19 mouse cellular contexts compared by ENCODE assay signal in the genomic region with DNA sequence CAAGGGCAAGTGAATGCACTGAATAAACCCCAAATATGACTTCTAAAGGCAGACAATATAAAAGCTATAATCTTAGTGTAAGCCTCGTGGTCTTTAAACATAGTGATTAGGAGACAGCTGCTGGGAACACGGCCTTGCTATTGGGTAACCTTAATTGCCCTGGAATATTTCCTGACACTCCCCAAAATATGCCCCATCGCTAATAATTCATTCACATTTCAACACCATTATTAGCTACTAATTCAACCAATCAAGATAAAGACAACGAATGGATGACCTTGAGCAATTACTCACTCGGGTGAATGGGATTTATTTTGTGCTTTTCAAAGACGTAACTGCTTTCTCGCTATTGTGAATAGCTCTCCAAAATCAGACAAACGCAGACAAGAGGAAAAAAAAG.
DNase-seq lines count a peak whose midpoint lies in the region; ATAC-seq and TF ChIP-seq lines count a peak whose summit lies in the region.
"Had no signal": no experiment of that assay in that cellular context is flagged by ENCODE, and none has a peak within 500 bp of the region (broad histone marks: within the 10 kb centered on the region; RNA-seq: fewer than 3 reads in every experiment).

No protein-coding gene starts in this region.

- 38% methylated on average over 8 of the region's 8 CpGs for WGBS in lung, embryonic 14.5 days
- 10% methylated on average over 8 of the region's 8 CpGs for WGBS in forebrain, postnatal 0 days

- peak; percentile 38 for DNase-seq in adrenal gland, adult 2 months
- DNase-seq in adrenal gland, postnatal 25 days = no peak
- peak; percentile 3 for DNase-seq in lung, embryonic 14.5 days
- no peak for DNase-seq in lung, postnatal 10 days
- DNase-seq in brain, embryonic 14.5 days (ENCODE audit: low read depth) = peak; percentile 79
- peak; percentile 39 for DNase-seq in forebrain, postnatal 0 days
- DNase-seq in urinary bladder, adult 18-20 months (ENCODE audit: low spot score in 2 of 2) = no peak
- no peak for DNase-seq in ovary, postnatal 14 days (ENCODE audit: low spot score)
- DNase-seq: adrenal gland, postnatal 14 days; cerebellum, adult 11 months; cerebellum, adult 9-11 months; kidney, adult 11 months; kidney, postnatal 25 days; liver, embryonic 13.5 days; lung, adult 2 months; lung, postnatal 36 days had no signal

- TF ChIP-seq CTCF in lung, embryonic 14.5 days (IDR thresholded peaks at IDR 0.05; ENCODE audit: low read depth) = no peak
- TF ChIP-seq CTCF in brain, embryonic 14.5 days (IDR thresholded peaks at IDR 0.05; ENCODE audit: borderline replicate concordance, extremely low read depth, insufficient read depth, insufficient read length) = no peak
- TF ChIP-seq CTCF in forebrain, postnatal 0 days (IDR thresholded peaks at IDR 0.05; ENCODE audit: low read depth) = no peak

- H3K4me2 ChIP-seq in lung, embryonic 14.5 days = no peak overlapping the region
- H3K4me2 ChIP-seq in forebrain, postnatal 0 days (ENCODE audit: low read depth) = no peak overlapping the region
- H3K4me2 ChIP-seq: hindbrain, embryonic 12.5 days; liver, embryonic 13.5 days had no signal

- peaks cover 4% of the 10 kb centered on the region; the same call in 1 of the 2 replicates for H3K4me1 ChIP-seq in lung, embryonic 14.5 days (ENCODE audit: insufficient read depth)
- 0 out of 2 replicates have a peak, but pooled peaks cover 8% of the 10 kb centered on the region for H3K4me1 ChIP-seq in forebrain, postnatal 0 days (ENCODE audit: insufficient read depth)
- H3K4me1 ChIP-seq: liver, embryonic 13.5 days; megakaryocyte, embryonic 14.5 days had no signal

- H3K27me3 ChIP-seq in lung, embryonic 14.5 days (ENCODE audit: insufficient read depth, low read length) = no peaks in the 10 kb centered on the region
- no peaks in the 10 kb centered on the region for H3K27me3 ChIP-seq in forebrain, postnatal 0 days (ENCODE audit: insufficient read depth, low read length)
- H3K27me3 ChIP-seq: hindbrain, embryonic 12.5 days; liver, embryonic 13.5 days; megakaryocyte, embryonic 14.5 days had no signal

- H3K9me3 ChIP-seq in lung, embryonic 14.5 days (ENCODE audit: low read depth, low read length) = no peaks in the 10 kb centered on the region
- no peaks in the 10 kb centered on the region for H3K9me3 ChIP-seq in forebrain, postnatal 0 days (ENCODE audit: low read length)
- H3K9me3 ChIP-seq: hindbrain, embryonic 12.5 days; liver, embryonic 13.5 days; megakaryocyte, embryonic 14.5 days had no signal

- no peak overlapping the region for H3K27ac ChIP-seq in lung, embryonic 14.5 days (ENCODE audit: low read depth)
- no peak overlapping the region for H3K27ac ChIP-seq in forebrain, postnatal 0 days (ENCODE audit: low read depth, low read length)
- H3K27ac ChIP-seq: hindbrain, embryonic 12.5 days; liver, embryonic 13.5 days had no signal

- no peak overlapping the region for H3K4me3 ChIP-seq in lung, embryonic 14.5 days (ENCODE audit: low read depth, low read length)
- H3K4me3 ChIP-seq in forebrain, postnatal 0 days (ENCODE audit: low read depth, low read length) = no peak overlapping the region
- H3K4me3 ChIP-seq: hindbrain, embryonic 12.5 days; liver, embryonic 13.5 days; megakaryocyte, embryonic 14.5 days had no signal

- no peak overlapping the region for H3K9ac ChIP-seq in lung, embryonic 14.5 days
- H3K9ac ChIP-seq in forebrain, postnatal 0 days = no peak overlapping the region
- H3K9ac ChIP-seq: hindbrain, embryonic 12.5 days; liver, embryonic 13.5 days had no signal

- no peak for ATAC-seq in lung, embryonic 14.5 days (ENCODE audit: insufficient read depth)
- ATAC-seq in forebrain, postnatal 0 days = peak; percentile 83
- ATAC-seq: midbrain, embryonic 16.5 days had no signal

- no peak for TF ChIP-seq POLR2A in brain, embryonic 14.5 days (IDR thresholded peaks at IDR 0.05; ENCODE audit: borderline replicate concordance, extremely low read depth, insufficient read depth, insufficient read length, poor library complexity, severe bottlenecking)

- no peaks in the 10 kb centered on the region for H3K36me3 ChIP-seq in lung, embryonic 14.5 days (ENCODE audit: insufficient read depth)
- no peaks in the 10 kb centered on the region for H3K36me3 ChIP-seq in forebrain, postnatal 0 days (ENCODE audit: insufficient read depth)
- H3K36me3 ChIP-seq: hindbrain, embryonic 12.5 days; liver, embryonic 13.5 days had no signal

Comparison
In these comparisons a context has a peak if more than half of its experiments do, and no peak if none do; other contexts are left out.
1. DNase-seq: peak in adrenal gland, adult 2 months (single experiment), lung, embryonic 14.5 days (single experiment), brain, embryonic 14.5 days (single experiment) and forebrain, postnatal 0 days (single experiment); none in adrenal gland, postnatal 25 days (single experiment), lung, postnatal 10 days (single experiment), urinary bladder, adult 18-20 months (0 of 2) and ovary, postnatal 14 days (single experiment).